Mouse (Mus musculus): ENCODE results near the gene H2afz. TPM values are rescaled to one million over a fixed set of nuclear protein-coding genes. Genes with fewer than 3 reads are reported as not detected.

H2afz gene
- polyA plus RNA-seq (2014; fragmentation: Nextera tagmentation; extraction: Ambion mirVana), result 3,351 and 3,607 TPM in 2 replicates

DNA sequence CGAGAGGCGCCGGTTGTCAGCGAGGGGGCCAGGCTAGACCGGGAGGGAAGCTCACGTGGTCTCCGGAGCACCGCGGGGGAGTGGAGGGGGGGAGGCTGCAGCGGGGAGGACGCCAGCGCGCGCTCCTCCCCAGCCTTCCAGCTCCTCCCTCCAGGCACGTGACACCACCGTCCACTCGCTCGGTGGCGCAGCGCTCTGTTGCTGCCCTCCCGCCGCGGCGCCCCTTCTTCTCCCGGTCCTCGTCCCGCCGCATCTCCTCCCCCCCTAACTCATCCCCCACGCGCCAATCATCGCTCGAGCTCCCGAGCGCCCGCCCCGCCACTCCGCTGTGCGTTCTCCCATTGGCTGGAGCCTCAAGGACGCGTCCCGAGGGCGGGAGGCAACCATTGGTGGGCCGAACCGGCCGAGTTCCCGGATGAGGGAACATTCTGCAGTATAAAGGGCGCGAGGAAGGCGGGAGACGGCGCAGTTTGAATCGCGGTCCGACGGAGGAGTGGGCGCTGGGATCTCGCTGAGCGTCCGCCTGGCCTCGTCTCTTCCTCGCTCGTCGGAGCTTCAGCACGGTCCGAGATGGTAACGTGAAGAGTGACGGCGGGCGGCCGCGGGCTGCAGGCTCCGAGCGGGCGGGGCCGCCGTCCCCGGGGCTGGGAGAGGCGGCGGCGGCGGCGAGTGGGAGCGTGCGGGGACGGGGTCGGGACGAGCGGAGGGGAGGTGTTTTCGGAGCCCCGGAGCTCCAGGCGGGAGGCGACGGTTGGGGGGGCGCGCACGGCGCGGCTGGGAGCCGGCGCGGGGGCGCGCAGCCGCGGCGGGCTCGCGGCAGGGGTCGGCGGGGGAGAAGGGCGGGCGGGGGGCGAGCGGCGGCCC, at the start of gene H2afz:
TSS of gene H2afz (plus strand) at position 364 of the 864 bp plus-strand sequence.
- peak within 1 kb of the TSS; percentile 87 for H3K4me3 ChIP-seq (ENCODE audit: low read depth, low read length)
- under 1% methylated on average over 83 of the region's 115 CpGs for WGBS
- DNase-seq (ENCODE audit: low spot score) (peak; percentile 99), ATAC-seq (replicated peaks; ENCODE audit: insufficient number of reproducible peaks, low FRiP score, low TSS enrichment, low read depth) (peak; percentile 91)
- no peaks in the 10 kb centered on the region for H3K9me3 ChIP-seq (replicated peaks; ENCODE audit: control insufficient read depth, low read length)
- no peaks in the 10 kb centered on the region for H3K36me3 ChIP-seq (replicated peaks; ENCODE audit: control insufficient read depth, insufficient read depth, low read depth, low read length)
- no peaks in the 10 kb centered on the region for H3K4me1 ChIP-seq (ENCODE audit: control insufficient read depth, insufficient read depth, low read length)
- peak within 1 kb of the TSS; percentile 57 for H3K4me2 ChIP-seq (ENCODE audit: low read depth, low read length)
- no peaks in the 10 kb centered on the region for H3K27me3 ChIP-seq (ENCODE audit: control insufficient read depth, insufficient read depth, low read length)
- peak within 1 kb of the TSS; percentile 99 for H3K27ac ChIP-seq (replicated peaks; ENCODE audit: low read depth, low read length)
- H3K9ac ChIP-seq (replicated peaks; ENCODE audit: low read length), result peak within 1 kb of the TSS; percentile 99

DNA sequence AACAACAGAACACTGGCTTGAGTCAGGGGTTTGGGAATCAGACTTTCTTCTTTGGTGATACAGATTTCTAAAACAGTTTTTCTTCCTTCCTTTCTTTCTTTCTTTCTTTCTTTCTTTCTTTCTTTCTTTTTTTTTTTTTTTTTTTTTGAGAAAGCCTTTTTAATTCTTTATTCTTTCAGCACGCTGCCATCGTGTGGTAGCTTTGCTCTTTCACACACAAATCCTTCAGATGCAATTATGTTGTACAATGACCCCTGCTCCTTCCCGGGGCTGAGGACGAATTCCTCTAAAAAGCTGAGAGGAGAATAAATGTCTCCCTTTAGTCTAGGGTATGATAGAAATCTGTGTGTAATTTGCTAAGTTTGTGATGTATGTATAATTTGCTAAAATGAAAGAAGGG, 45.6 kb upstream of the H2afz start:
- peak; percentile 41 for DNase-seq (ENCODE audit: low spot score)
- 16% methylated on average over 4 of the region's 4 CpGs for WGBS

GRCm38 (mm10) chr3:137820688-137821467, 43.4 kb upstream of the H2afz start:
- no peak for ATAC-seq (replicated peaks; ENCODE audit: insufficient number of reproducible peaks, low FRiP score, low TSS enrichment, low read depth)
- H3K4me3 ChIP-seq (ENCODE audit: low read depth, low read length), result no peak overlapping the region
- WGBS, result 78% methylated on average over 6 of the region's 6 CpGs
- H3K27me3 ChIP-seq (ENCODE audit: control insufficient read depth, insufficient read depth, low read length), result no peaks in the 10 kb centered on the region
- H3K27ac ChIP-seq (replicated peaks; ENCODE audit: low read depth, low read length), result no peak overlapping the region
- H3K4me2 ChIP-seq (ENCODE audit: low read depth, low read length), result no peak overlapping the region
- no peak overlapping the region for H3K9ac ChIP-seq (replicated peaks; ENCODE audit: low read length)
- no peak for DNase-seq (ENCODE audit: low spot score)
- H3K4me1 ChIP-seq (ENCODE audit: control insufficient read depth, insufficient read depth, low read length), result no peaks in the 10 kb centered on the region
- no peaks in the 10 kb centered on the region for H3K9me3 ChIP-seq (replicated peaks; ENCODE audit: control insufficient read depth, low read length)
- no peaks in the 10 kb centered on the region for H3K36me3 ChIP-seq (replicated peaks; ENCODE audit: control insufficient read depth, insufficient read depth, low read depth, low read length)

More for the DNA sequence above, 45.6 kb upstream of the H2afz start:
- Histone ChIP-seq H3K4me3 (ENCODE audit: low read depth, low read length) (no peak overlapping the region), H3K9ac (replicated peaks; ENCODE audit: low read length) (no peak overlapping the region), H3K27me3 (ENCODE audit: control insufficient read depth, insufficient read depth, low read length) (no peaks in the 10 kb centered on the region), H3K4me2 (ENCODE audit: low read depth, low read length) (no peak overlapping the region), H3K4me1 (ENCODE audit: control insufficient read depth, insufficient read depth, low read length) (no peaks in the 10 kb centered on the region), H3K9me3 (replicated peaks; ENCODE audit: control insufficient read depth, low read length) (no peaks in the 10 kb centered on the region), H3K27ac (replicated peaks; ENCODE audit: low read depth, low read length) (no peak overlapping the region), H3K36me3 (replicated peaks; ENCODE audit: control insufficient read depth, insufficient read depth, low read depth, low read length) (no peaks in the 10 kb centered on the region)
- ATAC-seq (replicated peaks; ENCODE audit: insufficient number of reproducible peaks, low FRiP score, low TSS enrichment, low read depth), result no peak

DNA sequence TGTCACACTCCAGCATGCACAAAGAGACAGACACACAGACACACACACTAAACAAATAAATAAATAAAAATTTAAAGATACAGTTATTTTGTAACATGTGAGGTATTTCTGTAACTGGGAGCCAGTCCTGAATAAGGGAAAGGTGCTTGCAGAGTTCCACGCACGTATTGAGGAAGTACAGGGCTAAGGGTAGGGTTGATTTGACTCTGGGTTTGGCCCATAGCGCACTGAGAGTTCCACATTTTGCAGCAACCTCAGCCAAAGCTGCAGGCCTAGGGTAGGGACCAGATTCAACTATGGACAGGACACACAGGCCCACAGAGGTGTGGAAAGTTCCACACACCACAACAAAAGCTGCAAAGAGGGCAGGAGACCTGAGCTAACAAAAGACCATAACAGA, 41.0 kb upstream of the H2afz start:
- H3K36me3 ChIP-seq (replicated peaks; ENCODE audit: control insufficient read depth, insufficient read depth, low read depth, low read length), result no peaks in the 10 kb centered on the region
- no peak overlapping the region for H3K9ac ChIP-seq (replicated peaks; ENCODE audit: low read length)
- WGBS, result 92% methylated on average over 3 of the region's 3 CpGs
- no peaks in the 10 kb centered on the region for H3K9me3 ChIP-seq (replicated peaks; ENCODE audit: control insufficient read depth, low read length)
- no peaks in the 10 kb centered on the region for H3K4me1 ChIP-seq (ENCODE audit: control insufficient read depth, insufficient read depth, low read length)
- ATAC-seq (replicated peaks; ENCODE audit: insufficient number of reproducible peaks, low FRiP score, low TSS enrichment, low read depth), result no peak
- no peak overlapping the region for H3K4me2 ChIP-seq (ENCODE audit: low read depth, low read length)
- DNase-seq (ENCODE audit: low spot score), result no peak
- H3K27me3 ChIP-seq (ENCODE audit: control insufficient read depth, insufficient read depth, low read length), result no peaks in the 10 kb centered on the region
- H3K27ac ChIP-seq (replicated peaks; ENCODE audit: low read depth, low read length), result no peak overlapping the region
- H3K4me3 ChIP-seq (ENCODE audit: low read depth, low read length), result no peak overlapping the region

- 58% methylated on average over 11 of the region's 11 CpGs for WGBS
- ATAC-seq (replicated peaks; ENCODE audit: insufficient number of reproducible peaks, low FRiP score, low TSS enrichment, low read depth), result no peak
Measured at GRCm38 (mm10) chr3:137827678-137828077, 36.6 kb upstream of the H2afz start.

DNA sequence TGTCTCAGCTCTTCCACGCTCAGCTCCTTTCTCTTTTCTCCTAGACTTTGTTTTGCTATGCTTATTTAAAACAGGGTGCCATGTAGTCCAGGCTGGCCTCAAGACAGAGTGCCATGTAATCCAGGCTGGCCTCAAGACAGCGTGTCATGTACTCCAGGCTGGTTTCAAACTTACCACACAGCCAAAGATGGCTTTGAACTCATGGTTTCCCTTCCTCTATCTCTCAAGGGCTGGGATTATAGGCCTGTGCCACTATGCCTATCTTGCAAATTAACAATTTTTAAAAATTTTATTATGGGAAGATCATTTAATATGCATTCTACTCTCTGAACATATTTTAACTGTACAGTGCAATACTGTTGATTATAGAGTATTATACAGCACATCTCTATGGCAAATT, 33.1 kb upstream of the H2afz start:
- H3K4me2 ChIP-seq (ENCODE audit: low read depth, low read length), result no peak overlapping the region
- no peaks in the 10 kb centered on the region for H3K9me3 ChIP-seq (replicated peaks; ENCODE audit: control insufficient read depth, low read length)
- no peak overlapping the region for H3K9ac ChIP-seq (replicated peaks; ENCODE audit: low read length)
- no peaks in the 10 kb centered on the region for H3K4me1 ChIP-seq (ENCODE audit: control insufficient read depth, insufficient read depth, low read length)
- no peak overlapping the region for H3K4me3 ChIP-seq (ENCODE audit: low read depth, low read length)
- no peak overlapping the region for H3K27ac ChIP-seq (replicated peaks; ENCODE audit: low read depth, low read length)
- ATAC-seq (replicated peaks; ENCODE audit: insufficient number of reproducible peaks, low FRiP score, low TSS enrichment, low read depth) (no peak), DNase-seq (ENCODE audit: low spot score) (no peak)
- WGBS, result 63% methylated on average over 2 of the region's 2 CpGs
- H3K27me3 ChIP-seq (ENCODE audit: control insufficient read depth, insufficient read depth, low read length), result no peaks in the 10 kb centered on the region
- H3K36me3 ChIP-seq (replicated peaks; ENCODE audit: control insufficient read depth, insufficient read depth, low read depth, low read length), result no peaks in the 10 kb centered on the region

More at GRCm38 (mm10) chr3:137827678-137828077, 36.6 kb upstream of the H2afz start:
- Histone ChIP-seq H3K4me2 (ENCODE audit: low read depth, low read length) (no peak overlapping the region), H3K9ac (replicated peaks; ENCODE audit: low read length) (no peak overlapping the region), H3K27ac (replicated peaks; ENCODE audit: low read depth, low read length) (no peak overlapping the region), H3K4me3 (ENCODE audit: low read depth, low read length) (no peak overlapping the region), H3K4me1 (ENCODE audit: control insufficient read depth, insufficient read depth, low read length) (no peaks in the 10 kb centered on the region), H3K36me3 (replicated peaks; ENCODE audit: control insufficient read depth, insufficient read depth, low read depth, low read length) (no peaks in the 10 kb centered on the region), H3K9me3 (replicated peaks; ENCODE audit: control insufficient read depth, low read length) (no peaks in the 10 kb centered on the region), H3K27me3 (ENCODE audit: control insufficient read depth, insufficient read depth, low read length) (no peaks in the 10 kb centered on the region)
- no peak for DNase-seq (ENCODE audit: low spot score)

DNA sequence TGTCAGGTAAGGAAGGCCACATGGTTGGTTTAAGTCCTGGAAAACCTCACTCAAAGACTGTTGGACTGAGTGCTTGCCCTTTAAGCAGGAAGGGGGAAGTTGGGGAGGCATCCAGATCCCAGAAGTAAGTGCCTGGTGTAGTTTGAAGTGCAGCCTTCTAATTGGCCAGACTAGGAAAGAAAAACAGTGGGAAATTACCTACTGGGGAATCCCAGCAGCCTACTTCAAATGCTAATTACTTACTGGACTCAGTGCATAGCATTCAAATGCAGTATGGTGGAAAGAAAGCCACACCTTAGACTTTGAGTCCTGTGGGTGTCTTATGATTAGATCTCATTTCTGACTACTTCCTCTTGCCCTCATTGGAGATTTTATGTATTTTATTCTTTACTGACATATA, 31.2 kb upstream of the H2afz start:
- Histone ChIP-seq H3K27ac (replicated peaks; ENCODE audit: low read depth, low read length) (no peak overlapping the region), H3K27me3 (ENCODE audit: control insufficient read depth, insufficient read depth, low read length) (no peaks in the 10 kb centered on the region), H3K4me1 (ENCODE audit: control insufficient read depth, insufficient read depth, low read length) (no peaks in the 10 kb centered on the region), H3K9ac (replicated peaks; ENCODE audit: low read length) (no peak overlapping the region), H3K9me3 (replicated peaks; ENCODE audit: control insufficient read depth, low read length) (no peaks in the 10 kb centered on the region), H3K4me3 (ENCODE audit: low read depth, low read length) (no peak overlapping the region), H3K36me3 (replicated peaks; ENCODE audit: control insufficient read depth, insufficient read depth, low read depth, low read length) (no peaks in the 10 kb centered on the region), H3K4me2 (ENCODE audit: low read depth, low read length) (no peak overlapping the region)
- ATAC-seq (replicated peaks; ENCODE audit: insufficient number of reproducible peaks, low FRiP score, low TSS enrichment, low read depth), result no peak
- no peak for DNase-seq (ENCODE audit: low spot score)

DNA sequence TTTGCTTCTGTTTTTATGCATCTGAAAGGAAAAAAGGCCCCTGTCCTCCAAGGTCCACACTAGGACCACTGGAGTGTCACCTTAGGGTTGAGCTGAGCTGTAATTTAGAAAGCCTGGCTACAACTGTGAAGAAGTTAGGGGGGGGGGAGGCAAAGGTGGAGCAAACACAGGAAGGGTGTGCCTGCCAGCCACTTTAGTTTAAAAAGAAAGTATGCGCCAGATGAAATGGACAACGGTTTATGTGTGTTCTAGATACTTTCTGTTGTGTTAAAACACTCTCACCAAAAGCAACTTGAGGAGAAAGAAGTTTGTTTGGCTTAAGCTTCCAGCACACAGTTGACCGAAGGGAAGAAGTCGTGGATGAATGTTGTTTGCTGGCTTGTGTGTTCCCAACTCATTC, 30.6 kb upstream of the H2afz start:
- Histone ChIP-seq H3K9me3 (replicated peaks; ENCODE audit: control insufficient read depth, low read length) (no peaks in the 10 kb centered on the region), H3K4me2 (ENCODE audit: low read depth, low read length) (no peak overlapping the region), H3K4me1 (ENCODE audit: control insufficient read depth, insufficient read depth, low read length) (no peaks in the 10 kb centered on the region), H3K36me3 (replicated peaks; ENCODE audit: control insufficient read depth, insufficient read depth, low read depth, low read length) (no peaks in the 10 kb centered on the region), H3K27me3 (ENCODE audit: control insufficient read depth, insufficient read depth, low read length) (no peaks in the 10 kb centered on the region), H3K4me3 (ENCODE audit: low read depth, low read length) (no peak overlapping the region), H3K27ac (replicated peaks; ENCODE audit: low read depth, low read length) (no peak overlapping the region), H3K9ac (replicated peaks; ENCODE audit: low read length) (no peak overlapping the region)
- ATAC-seq (replicated peaks; ENCODE audit: insufficient number of reproducible peaks, low FRiP score, low TSS enrichment, low read depth) (no peak), DNase-seq (ENCODE audit: low spot score) (no peak)
- 84% methylated on average over 4 of the region's 4 CpGs for WGBS

Data from embryonic facial prominence, embryonic 11.5 days (tissue).